Mouse (Mus musculus) brown adipose tissue, adult 24 weeks (tissue): ENCODE measurements around the gene Rspo1. TPM values are rescaled to one million over a fixed set of nuclear protein-coding genes. Genes with fewer than 3 reads are reported as not detected.

ENCODE experiments used
- H3K27ac ChIP-seq: fragments of 200-500 bp; replicated peaks from 2 replicates; pipeline ENCODE4 v1.5.1; 2012; ENCODE audit warnings: low read depth, mild to moderate bottlenecking, low read length
- H3K4me1 ChIP-seq: fragments of 200-500 bp; 2 replicates; pipeline ENCODE4 v1.6.1; 2012; ENCODE audit warnings: low read length, mixed read lengths; ENCODE audit not compliant: control insufficient read depth, insufficient read depth, insufficient read length
- H3K4me3 ChIP-seq: fragments of 200-500 bp; 2 replicates; pipeline ENCODE4 v1.5.1; 2012; ENCODE audit warnings: low read depth, mild to moderate bottlenecking, low read length, moderate library complexity; ENCODE audit not compliant: insufficient read depth
- polyA plus RNA-seq: library from polyadenylated mRNA; stranded (reverse); fragments of >200 nt; gene quantifications from 2 replicates; pipeline ENCODE4 v1.2.4, GENCODE M21; 2012; ENCODE audit not compliant: missing spikeins, insufficient read depth, insufficient read length

The Rspo1 gene
- polyA plus RNA-seq, 1 experiment, result not detected

DNA sequence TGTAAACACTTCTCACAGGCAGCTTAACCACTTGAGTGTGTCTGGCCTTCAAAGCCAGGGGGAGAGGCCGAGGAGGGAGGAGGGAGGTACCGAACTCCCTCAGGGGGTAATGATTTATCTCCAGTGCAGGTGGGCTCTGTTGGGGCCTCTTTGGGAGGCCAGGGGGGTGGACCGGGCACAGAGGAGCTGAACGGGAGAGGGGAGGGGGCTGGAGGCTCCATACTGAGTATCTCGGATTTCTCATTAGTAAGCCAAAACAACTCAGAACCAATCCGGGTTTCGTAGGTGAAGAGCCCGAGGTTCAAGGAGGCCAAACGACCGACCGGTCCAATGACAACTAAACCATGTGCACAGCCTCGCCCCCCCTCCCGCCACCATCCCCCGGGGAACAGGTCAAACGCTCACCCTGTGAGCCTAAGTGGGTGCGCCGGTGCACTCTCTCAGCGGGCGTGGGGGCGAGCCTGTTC, 3.6 kb downstream of the Rspo1 start:
- H3K4me3 ChIP-seq, result no peak overlapping the region

DNA sequence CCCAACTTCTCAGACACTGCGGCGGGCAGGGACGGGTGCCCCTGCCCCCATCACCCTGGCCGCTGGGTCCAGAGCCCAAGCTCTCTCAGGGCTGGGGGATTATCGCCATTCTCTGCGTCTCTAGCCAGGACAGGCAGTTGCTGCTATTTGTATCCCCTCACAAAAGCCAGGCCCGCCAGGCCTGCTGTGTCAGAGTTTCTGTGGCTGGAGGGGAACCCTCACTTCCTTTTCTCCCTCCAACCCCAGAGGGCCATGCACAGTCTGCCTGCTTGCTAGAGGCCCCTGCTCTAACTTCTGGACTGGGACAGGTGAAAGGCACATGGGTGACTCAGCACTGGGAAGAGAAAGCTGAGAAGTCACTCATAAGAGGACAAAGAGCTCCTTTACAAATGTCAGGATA, 4.1 kb downstream of the Rspo1 start:
- no peak overlapping the region for H3K4me3 ChIP-seq

More for the DNA sequence above, 3.6 kb downstream of the Rspo1 start:
- H3K4me1 ChIP-seq, result peaks cover 3% of the 10 kb centered on the region; the same call in 1 of the 2 replicates
- no peak overlapping the region for H3K27ac ChIP-seq

DNA sequence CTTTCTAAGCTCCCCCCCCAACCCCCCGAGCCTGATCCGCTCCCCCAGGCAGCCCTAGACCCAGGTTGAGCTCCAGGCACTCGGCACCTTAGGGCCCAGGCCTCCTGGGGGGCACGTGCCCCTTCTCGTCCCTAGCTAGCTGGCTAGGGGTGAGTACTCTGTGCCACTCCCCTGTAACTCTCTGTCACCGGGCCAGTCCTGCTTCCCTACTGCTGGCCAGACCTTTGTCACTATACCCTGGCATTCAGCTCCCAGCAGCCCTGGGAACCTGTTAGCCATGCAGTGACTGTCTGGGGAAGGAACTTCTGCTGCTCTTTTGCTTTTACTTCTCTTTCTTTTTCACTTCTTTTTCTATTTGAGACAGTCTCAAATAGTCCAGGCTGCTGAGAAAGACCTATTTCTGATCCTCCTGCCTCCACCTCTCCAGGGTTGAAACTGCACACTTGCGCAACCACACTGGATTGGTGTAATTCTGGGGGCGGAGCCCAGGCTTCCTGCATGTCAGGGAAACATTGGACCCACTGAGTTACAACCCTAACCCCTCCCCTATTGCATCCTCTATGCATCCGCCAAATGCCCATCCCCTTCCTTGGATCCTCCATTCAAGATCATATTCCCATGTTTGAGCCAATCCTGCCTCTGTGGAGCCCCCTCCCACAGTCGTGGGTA, 11.4 kb downstream of the Rspo1 start:
- Histone ChIP-seq H3K4me1 (no peaks in the 10 kb centered on the region), H3K27ac (no peak overlapping the region), H3K4me3 (no peak overlapping the region)

More for the DNA sequence above, 4.1 kb downstream of the Rspo1 start:
- peaks cover 3% of the 10 kb centered on the region; the same call in 1 of the 2 replicates for H3K4me1 ChIP-seq
- no peak overlapping the region for H3K27ac ChIP-seq

DNA sequence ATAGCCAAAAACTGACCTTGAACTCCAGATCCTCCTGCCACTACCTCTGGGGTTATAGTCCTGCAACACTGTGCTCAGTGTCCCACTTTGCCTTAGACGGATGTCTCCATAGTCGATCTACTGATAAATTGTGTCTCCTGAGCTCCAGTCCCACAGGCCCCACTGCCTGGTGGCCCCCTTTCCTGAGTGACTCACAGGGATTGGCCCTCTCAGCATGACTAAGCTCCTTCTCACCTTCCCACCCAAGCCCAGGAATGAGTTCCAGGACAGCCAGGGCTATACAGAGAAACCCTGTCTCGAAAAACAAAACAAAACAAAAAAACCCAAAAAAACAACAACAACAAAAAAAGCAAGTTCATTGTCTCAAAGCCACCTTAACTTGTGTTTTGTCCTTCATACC, 13.3 kb downstream of the Rspo1 start:
- no peaks in the 10 kb centered on the region for H3K4me1 ChIP-seq
- no peak overlapping the region for H3K27ac ChIP-seq
- H3K4me3 ChIP-seq, result no peak overlapping the region

DNA sequence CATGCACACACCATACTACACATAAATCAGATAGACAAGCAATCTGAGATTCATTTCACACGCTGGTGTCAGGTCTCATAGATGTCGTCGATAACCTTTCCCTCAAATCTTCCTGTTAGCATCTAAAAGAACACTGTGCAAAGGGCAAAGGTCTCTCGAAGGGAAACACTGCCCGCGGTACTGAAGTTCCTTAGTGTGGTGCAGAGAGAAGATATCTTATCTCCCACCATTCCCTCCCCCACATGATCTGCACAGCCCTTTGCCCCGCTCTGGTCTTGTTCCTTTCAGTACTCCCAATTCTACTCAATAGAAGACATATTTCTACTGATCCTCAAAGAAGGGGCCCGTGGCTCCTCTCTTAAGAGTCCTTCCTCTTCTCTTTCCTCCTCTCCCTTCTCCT, 16.7 kb downstream of the Rspo1 start:
- Histone ChIP-seq H3K27ac (no peak overlapping the region), H3K4me1 (no peaks in the 10 kb centered on the region), H3K4me3 (no peak overlapping the region)

DNA sequence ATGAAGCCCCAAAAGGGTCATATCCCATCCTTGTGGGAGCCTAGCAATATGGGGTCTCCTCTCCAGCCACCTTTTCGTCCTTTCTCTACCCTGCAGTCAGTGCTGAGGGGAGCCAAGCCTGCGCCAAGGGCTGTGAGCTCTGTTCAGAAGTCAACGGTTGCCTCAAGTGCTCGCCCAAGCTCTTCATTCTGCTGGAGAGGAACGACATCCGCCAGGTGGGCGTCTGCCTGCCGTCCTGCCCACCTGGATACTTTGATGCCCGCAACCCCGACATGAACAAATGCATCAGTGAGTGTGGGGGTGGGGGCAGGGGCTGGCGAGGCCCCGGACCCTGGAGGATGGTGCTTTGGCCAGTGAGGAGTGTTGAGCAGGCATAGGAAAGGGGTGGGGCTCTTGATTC, 18.7 kb downstream of the Rspo1 start:
- H3K4me3 ChIP-seq, result no peak overlapping the region
- no peak overlapping the region for H3K27ac ChIP-seq
- H3K4me1 ChIP-seq, result no peaks in the 10 kb centered on the region

DNA sequence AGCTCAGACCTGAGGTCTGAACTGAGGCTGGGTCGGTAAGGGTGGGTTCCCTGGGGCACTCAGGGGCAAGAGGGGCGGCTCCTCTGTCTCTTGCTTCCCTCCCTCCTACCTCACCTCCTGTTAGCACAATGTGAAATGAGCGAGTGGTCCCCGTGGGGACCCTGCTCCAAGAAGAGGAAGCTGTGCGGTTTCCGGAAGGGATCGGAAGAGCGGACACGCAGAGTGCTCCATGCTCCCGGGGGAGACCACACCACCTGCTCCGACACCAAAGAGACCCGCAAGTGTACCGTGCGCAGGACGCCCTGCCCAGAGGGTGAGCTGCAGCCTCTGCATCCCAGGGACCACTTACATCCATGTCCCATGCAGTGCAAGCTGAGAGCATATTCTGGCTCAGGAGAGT, 21.2 kb downstream of the Rspo1 start:
- Histone ChIP-seq H3K4me3 (no peak overlapping the region), H3K27ac (no peak overlapping the region), H3K4me1 (no peaks in the 10 kb centered on the region)

DNA sequence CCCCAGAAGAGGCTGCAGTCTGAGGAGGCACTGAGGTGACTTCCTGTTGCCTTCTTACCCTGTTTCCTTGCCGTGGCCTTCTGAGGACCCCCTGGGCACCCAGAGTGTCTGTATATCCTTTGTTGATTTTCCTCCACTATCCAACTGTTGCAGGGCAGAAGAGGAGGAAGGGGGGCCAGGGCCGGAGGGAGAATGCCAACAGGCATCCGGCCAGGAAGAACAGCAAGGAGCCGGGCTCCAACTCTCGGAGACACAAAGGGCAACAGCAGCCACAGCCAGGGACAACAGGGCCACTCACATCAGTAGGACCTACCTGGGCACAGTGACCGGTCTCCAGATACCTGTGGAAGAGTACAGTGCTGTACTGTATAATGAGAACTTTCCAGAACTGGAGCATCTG, 22.0 kb downstream of the Rspo1 start:
- H3K4me3 ChIP-seq, result no peak overlapping the region
- H3K4me1 ChIP-seq, result no peaks in the 10 kb centered on the region
- H3K27ac ChIP-seq, result no peak overlapping the region

DNA sequence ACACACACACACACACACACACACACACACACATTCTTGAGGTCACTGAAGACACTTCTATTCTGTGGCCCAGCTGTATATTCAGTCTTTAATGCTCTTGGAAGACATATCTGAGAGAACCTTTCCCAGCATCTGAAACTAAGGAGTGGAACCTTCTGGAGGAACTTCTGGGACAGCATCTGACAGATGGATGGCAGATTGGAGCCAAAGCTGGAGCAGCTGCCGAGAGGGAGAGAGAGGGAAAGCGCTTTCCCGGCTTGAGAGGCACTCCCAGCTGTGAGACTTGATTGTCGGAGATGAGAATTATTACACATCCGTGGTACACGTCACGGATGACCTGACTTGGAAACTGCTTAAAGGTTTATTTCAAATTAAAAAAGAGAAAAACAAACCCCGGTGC, 22.5 kb downstream of the Rspo1 start:
- no peaks in the 10 kb centered on the region for H3K4me1 ChIP-seq
- no peak overlapping the region for H3K27ac ChIP-seq
- no peak overlapping the region for H3K4me3 ChIP-seq

DNA sequence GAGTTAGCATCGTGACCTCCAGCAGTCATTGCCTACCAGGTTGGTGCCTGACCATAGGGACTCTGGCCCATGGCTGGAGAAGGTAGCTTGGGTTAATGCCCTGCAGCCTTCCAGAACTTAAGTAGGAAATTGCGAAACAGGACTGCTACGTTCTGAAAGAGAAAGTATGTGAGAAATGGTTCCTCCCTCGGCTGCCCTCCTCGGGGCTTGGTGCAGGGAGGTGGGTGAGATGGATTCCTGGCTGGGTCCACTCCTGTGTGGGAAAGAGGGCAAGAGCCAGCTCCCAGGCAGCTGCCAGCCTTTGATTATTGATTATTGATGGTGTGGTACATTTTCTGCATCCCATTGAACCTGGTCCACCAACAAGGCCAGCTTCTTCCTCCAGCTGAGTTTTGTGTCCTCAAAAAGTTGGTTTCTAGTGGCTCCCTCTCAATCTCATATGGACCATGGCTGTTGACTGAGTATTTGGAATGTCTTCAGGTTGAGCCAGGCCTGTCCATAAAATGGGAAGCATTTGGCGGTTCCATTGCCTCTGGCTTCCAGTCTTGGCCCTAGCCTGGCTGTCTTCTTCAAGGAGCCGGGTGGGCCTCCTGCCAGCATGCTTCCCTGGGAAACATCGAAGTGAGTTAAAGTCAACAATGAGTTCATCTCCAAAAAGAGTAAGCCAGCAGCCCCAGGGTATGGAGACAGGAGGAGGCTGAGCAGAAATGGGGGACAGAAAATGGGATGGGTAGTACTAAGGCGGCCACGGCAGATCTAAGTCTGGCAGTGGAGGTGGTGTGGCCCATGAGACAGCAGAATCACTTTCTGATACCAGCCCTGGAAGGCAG, 29.8 kb downstream of the Rspo1 start, which contains the start of gene Gnl2:
Gene Gnl2, plus strand, starts transcription at position 780 of the 830 bp plus-strand sequence.
- Histone ChIP-seq H3K4me3 (no peak within 1 kb of the TSS), H3K27ac (no peak within 1 kb of the TSS), H3K4me1 (no peaks in the 10 kb centered on the region)

DNA sequence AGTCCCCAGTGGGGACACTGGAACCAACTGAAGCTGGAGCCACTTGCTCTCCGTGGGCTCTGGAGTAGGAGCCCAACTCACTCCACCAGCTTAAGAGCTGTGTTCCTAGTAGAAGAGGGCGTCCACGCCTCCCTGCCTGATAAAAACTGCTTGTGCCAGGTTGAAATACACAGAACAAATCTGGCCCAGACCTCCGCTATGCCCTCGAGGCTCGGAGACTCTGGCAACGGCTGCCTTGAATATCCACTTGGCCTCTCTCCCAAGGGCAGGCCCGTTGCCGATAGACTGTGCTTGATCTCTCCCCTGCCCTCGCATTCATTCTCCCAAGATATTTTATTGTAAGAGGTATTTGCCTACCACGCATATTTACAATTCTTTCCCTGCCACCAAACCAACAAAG, 31.2 kb downstream of the Rspo1 start:
- H3K27ac ChIP-seq, result no peak overlapping the region
- H3K4me3 ChIP-seq, result no peak overlapping the region
- no peaks in the 10 kb centered on the region for H3K4me1 ChIP-seq

DNA sequence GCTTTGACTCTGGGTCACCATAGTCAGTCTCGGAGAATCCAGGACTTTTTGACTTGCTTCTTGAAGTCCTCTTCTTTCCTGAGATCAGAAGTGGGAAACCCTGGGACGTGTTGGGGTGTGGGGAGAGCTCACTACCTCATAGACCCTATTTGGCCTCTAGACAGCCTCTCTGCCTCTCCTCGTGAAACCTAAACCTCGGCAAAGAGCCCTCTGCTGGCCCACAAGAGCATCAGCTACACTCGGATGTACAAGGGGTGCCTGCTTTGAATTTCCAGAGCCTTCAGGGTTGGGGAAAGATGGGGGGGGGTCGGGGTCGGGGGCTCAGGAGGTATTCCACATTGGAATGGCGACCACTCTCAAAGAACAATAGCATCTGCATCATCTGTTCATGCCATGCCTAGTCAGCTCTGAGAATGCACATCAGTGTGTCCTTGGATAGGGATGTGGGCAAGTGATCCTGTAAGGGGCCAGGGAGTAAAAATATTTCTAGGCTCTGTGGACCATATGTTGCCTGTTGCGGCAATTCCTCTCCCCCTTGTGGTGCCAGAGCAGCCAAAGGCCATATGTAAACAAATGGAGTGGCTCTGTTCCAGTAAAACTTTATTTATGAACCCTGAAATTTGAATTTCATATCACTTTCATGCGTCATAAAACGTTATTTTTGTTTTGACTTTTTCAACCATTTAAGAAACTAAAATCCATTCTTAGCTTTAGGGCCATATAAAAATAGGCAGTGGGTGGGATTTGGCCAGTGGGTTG, 34.7 kb downstream of the Rspo1 start:
- no peak overlapping the region for H3K4me3 ChIP-seq
- H3K27ac ChIP-seq, result no peak overlapping the region
- H3K4me1 ChIP-seq, result no peaks in the 10 kb centered on the region

DNA sequence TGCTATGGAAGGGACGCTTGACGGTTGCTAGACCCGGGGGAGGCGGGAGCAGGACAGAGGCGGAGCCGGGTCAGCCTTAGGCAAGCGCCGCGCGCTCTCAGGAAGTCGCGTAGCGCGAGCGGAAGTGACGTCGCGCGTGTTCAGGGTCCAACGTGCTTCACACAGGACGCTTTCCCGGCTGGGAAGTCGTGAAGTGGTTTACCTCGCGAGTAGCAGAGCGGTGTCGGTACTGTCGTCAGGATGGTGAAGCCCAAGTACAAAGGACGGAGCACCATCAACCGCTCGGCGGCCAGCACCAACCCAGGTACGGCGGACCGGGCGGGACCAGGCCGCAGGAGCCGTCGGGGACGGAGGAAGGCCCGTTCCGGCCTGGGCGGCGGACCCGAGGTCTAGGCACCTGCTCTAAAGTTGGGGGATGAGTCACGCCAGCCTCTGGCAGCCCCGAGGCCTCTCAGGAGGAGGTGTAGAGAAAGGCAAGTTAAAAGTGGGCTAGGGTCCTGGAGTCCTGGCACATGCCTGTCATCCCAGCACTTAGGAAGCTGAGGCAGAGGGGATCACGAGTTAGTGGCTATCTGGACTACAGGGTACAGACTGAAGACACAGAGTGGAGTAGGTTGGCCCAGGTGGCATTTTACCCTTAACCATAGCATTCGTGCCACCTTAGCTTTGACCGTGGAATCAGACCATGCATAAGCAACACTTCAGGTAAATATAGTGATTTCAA, 43.8 kb downstream of the Rspo1 start:
- Histone ChIP-seq H3K27ac (peak overlapping the region; percentile 69; the same call in 1 of the 2 replicates), H3K4me1 (no peaks in the 10 kb centered on the region), H3K4me3 (peak overlapping the region; percentile 98)

DNA sequence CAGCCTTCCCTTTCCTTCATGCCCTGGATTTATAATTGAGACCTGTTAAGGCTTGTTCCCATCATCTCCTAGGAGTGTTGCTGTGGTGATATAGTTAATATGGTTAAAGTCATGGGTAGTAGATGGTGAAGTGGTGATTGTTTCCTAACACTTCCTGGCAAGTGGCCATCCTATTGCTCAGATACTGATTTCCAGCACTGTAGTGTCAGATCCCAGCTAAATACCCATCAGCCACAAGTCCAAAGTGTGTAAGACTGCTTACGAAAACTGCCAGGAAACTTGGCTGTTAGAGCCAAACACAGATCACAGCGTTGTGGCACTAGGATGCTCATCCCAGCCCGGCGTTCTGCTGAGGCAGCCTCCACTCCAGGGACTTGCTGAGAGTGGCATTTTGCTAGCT, 48.1 kb downstream of the Rspo1 start:
- Histone ChIP-seq H3K4me3 (no peak overlapping the region), H3K27ac (no peak overlapping the region), H3K4me1 (no peaks in the 10 kb centered on the region)
